Mouse (Mus musculus) spleen, postnatal 4 days (tissue): Measurements from ENCODE around the gene Rpl36.
"Not testable (repeated sequence)": the region's sequence is repeated elsewhere in the genome, so short reads cannot be mapped to it uniquely, and the experiment has no call there.

Source experiments
- DNase-seq, 2 experiments: peaks; one replicate each; pipeline ENCODE4 v3.0.0; 2022; ENCODE audit warnings: low spot score in 2 of 2

Gene Rpl36

GRCm38 (mm10) chr17:56608699-56609098, 4.5 kb upstream of the Rpl36 start:
- DNase-seq, result no peak

DNA sequence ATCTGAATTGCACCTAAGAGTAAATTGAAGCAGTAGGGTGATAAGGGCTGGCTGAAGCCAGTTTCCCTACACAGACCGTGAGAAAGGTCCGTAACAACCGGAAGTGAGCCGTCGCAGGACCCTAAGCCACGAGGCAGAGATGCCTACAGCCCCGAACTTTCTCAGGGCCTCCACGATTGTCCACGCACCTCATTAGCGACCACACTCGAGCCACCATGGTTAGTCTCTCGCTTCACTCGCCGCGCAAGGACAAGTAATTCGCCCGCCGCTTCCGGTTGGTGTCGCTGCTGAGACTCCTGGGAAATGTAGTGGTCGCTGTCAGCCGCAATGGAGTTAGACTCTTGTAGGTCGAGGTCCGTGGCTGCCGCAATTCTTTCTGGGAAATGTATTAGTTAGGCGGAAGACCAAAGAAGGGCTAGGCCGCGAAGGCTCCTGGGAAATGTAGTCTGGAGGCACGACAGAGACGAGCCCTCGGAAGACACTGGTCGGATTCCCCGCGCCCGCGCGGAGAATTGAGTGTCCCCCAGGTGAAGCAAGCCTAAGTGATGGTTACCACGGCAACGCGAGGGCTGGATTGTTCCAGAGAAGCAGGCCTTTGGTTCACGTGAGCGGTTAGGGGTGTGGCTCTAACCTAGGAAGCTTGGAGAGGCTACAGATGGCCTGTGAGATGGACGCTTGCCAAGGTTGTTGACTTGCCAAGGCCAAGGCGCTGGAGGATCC, 3.6 kb upstream of the Rpl36 start, which contains the start of gene 2410015M20Rik:
2410015M20Rik (minus strand) TSS at position 320 of the 720 bp plus-strand sequence.
- DNase-seq, result peak; percentile 92 to 95

- no peak for DNase-seq
Observed at GRCm38 (mm10) chr17:56611323-56611722, 1.9 kb upstream of the Rpl36 start.

DNA sequence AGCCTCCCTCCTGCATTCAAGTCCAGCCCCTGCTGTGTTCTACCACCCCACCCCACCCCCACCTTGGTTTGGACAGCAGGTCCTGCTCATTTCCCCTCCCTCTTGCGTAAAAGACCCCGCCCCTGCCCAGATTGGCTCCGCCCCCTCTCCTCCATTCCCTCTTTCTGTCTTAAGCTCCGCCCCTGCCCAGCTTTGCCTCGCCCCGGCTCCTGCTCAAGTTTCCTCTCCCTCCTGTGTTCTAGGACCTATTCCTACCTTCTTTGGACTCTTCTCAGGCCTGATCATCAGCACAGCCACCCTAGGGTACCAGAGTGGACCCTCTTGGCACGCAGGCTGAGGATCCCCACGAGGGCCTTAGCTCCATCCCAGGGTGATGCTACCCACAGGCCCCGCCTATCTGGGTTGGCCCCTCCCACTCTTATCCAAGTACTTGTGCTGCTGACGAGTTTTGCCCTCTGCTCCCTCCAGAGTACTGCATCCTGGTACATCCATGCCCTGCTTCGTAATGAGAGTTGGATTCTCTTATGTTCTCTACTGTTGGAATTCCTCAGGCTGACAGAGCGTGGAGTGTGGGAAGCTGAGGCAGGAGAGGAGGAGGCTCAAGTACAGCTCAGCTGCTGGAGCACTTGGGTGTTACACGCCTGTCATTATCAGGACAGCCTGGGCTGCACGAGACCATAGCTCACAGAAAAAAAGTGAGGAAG, 1.2 kb upstream of the Rpl36 start:
- DNase-seq, result peak; percentile 73 to 83

DNA sequence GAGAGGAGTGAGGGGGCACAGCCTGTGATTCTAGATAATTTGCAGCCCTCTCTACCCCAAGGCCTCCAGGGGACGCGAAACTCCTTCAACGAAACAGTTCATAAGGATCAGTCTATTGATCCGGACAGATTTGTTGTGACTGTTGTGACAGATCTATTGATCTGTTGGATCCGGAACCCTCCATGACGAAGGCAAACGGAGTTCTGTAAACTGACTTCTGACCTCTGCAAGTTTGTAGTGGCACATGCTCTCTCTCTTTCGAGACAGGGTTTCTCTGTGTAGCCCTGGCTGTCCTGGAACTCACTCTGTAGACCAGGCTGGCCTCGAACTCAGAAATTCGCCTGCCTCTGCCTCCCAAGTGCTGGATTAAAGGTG, 664 bp upstream of the Rpl36 start:
- not testable (repeated sequence) for DNase-seq

- DNase-seq, result peak in 1 of 2 experiments; percentile 73
Observed at GRCm38 (mm10) chr17:56613893-56614292, 677 bp downstream of the Rpl36 start.

DNA sequence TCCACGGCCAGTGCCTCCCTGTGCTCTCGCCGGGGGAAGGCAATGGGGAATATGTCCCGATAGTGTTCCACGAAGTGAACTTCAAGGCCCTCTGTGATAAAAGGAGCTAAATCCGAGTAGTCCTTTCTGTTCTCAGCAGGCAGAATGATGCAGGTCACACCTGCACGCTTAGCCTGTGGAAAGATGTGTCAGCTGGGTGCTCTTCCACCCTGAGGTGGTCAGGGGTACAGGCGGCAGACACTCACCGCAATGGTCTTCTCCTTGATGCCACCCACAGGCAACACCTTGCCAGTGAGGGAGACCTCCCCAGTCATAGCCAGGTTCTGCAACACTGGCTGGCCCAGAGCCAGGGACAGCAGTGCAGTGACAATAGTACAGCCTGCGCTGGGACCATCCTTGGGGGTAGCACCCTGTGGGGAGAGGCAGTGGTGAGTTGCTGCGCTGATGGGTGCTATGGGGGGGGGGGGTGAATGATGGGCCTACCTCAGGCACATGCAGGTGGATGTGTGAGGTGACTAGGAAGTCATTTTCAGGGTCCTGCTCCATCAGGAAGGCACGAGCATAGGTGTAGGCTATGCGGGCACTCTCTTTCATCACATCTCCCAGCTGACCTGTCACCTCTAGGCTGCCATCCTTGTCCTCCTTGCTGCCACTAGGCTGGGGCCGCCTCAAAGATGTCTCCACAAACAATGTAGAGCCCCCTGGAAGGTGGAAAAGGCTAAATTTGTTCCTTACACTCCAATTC, 1.3 kb downstream of the Rpl36 start:
- DNase-seq, result peak in 1 of 2 experiments; percentile 64

DNA sequence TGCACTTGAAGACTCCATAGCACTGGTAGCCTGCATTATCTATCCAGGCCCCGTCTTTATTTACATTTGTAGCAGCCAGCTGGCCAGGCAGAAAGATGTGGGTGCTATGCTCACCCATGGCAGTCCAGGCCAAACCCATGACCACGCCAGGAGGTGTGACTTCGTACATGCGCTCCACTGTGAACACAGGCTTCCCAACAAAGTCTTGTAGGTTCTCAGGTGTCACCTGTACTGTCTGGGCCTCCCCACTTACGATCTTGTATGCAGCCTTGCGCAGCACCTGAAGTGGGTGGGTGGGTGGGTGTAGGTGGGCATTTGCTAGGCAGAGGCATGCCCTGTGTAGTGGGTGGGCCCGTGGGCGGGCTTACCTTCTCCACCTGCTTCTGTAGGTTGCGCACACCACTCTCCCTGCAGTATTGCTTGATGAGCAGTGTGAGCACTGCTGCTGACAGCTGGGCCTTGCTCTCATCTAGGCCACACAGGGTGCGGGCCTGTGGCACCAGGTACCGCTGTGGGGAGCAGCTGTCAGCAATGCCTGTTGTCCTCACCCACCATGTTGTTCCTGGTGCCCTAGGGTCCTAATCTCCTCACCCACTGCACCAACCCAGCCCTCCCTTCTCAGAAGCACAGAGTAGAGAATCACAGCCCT, 2.0 kb downstream of the Rpl36 start:
- peak in 1 of 2 experiments; percentile 58 for DNase-seq

DNA sequence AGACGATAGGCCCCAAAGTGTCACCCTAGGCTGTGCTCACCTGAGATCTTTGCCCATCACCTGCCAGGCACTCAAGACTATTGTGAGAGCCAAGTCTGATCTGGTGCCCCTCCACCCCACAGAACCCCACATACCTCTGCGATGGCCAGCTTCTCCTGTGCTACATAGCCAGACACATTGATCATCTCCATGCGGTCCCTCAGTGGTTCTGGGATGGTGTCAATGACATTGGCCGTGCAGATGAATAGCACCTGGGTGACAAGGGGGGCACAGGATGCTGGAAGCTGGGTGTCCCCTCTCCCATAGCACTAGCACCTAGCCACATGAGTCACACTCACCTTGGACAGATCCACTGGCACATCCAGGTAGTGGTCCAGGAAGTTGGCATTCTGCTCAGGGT, 2.6 kb downstream of the Rpl36 start:
- DNase-seq, result peak in 1 of 2 experiments; percentile 58

DNA sequence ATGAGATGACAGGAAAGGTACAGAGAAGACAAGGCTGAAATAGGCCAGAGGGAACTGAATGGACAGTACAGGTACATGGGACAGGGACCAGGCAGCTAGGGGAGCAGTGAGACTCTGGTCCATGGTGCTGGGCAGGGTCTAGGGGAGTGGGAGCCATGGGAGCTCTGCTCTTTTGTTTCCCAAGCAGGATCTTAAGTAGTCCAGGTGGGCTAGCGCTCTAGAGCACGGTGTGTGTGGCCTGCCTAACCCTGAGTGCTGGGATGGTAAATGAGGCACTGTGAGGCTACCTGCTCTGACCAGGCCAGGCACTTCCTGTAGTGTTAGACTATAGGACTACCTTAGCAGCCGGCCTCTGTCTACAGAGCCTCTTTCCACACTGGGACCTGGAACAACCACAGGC, 3.5 kb downstream of the Rpl36 start:
- peak in 1 of 2 experiments; percentile 54 for DNase-seq

GRCm38 (mm10) chr17:56617628-56618027, 4.4 kb downstream of the Rpl36 start:
- DNase-seq, result peak in 1 of 2 experiments; percentile 58

DNA sequence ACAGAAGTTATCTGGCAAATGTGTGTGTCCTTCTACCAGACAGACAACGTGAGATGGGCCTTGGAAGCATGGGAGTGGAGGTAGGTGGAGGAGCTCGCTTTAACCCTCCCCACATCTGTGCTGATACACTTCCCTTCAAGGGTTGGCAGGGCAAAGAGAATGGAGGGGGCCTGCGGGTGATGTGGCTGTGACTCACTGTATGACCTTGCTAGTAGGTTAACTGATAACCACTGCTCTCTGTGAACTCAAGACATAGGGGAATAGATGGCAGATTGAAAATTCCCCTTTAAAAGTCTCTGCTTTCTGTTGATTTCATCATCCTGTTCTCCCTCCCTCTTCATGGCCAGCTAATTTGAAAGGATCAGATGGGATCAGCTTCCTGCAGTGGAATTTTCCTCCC, 12.3 kb downstream of the Rpl36 start:
- no peak for DNase-seq

DNA sequence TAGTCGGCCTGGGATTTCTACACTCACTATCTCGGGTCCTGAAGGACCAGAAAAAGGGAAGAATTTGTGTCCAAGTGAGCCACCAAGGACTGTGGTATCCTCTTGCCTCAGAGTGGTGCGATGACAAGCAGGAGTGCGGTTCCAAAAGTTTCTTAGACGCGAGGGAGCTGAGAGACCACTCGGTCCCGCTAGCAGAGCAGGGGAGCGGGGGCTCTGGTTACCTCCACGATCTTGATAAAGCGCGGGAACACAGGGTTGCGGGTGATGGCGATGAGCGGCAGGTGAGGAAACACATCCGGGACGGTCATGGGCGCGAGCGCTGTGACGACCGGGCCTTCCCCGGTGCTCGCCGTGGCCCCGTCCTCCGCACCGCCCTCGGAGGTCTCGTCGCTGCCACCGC, 13.0 kb downstream of the Rpl36 start:
- DNase-seq, result no peak

DNA sequence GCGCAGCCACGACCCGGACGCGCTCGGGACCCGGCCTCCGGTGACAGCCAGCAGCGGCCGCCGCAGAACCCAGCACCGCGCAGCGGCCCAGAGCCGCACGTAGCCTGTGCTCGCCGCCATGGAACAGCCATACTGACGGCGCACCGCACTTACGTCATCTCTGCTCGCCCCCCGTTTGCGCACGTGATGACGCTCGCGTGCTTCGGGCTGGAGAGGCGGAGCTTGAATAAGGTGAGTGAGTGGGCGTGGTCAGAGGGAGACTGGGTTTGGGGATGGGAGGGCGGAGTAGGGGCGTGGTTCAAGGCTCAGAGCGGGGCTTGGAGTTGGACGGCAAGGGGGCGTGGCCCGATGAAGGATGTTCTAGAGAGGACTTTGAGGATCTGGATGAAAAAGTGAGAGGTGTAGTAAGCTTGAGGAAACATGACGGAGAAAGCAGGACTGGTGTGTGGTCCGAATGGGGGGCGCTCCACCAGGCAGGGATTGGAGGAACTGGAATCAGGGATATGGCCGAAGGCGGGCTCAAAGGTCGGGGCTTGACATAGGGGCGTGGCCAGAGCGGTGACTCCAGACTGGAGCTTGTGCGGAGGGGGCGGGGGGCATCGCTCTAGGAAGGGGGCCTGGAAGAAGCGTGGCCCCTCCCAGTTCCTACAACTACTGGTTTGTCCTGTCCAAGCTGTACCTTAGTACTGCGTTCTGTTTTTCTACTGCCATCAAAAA, 13.7 kb downstream of the Rpl36 start, which contains the start of gene Lonp1:
Lonp1 (minus strand) TSS at position 134 of the 717 bp plus-strand sequence.
- peak; percentile 93 to 96 for DNase-seq

- no peak for DNase-seq
Observed at GRCm38 (mm10) chr17:56627530-56628277, 14.5 kb downstream of the Rpl36 start, which contains the start of gene Catsperd. Gene Catsperd (plus strand): TSS chr17:56628143.

DNA sequence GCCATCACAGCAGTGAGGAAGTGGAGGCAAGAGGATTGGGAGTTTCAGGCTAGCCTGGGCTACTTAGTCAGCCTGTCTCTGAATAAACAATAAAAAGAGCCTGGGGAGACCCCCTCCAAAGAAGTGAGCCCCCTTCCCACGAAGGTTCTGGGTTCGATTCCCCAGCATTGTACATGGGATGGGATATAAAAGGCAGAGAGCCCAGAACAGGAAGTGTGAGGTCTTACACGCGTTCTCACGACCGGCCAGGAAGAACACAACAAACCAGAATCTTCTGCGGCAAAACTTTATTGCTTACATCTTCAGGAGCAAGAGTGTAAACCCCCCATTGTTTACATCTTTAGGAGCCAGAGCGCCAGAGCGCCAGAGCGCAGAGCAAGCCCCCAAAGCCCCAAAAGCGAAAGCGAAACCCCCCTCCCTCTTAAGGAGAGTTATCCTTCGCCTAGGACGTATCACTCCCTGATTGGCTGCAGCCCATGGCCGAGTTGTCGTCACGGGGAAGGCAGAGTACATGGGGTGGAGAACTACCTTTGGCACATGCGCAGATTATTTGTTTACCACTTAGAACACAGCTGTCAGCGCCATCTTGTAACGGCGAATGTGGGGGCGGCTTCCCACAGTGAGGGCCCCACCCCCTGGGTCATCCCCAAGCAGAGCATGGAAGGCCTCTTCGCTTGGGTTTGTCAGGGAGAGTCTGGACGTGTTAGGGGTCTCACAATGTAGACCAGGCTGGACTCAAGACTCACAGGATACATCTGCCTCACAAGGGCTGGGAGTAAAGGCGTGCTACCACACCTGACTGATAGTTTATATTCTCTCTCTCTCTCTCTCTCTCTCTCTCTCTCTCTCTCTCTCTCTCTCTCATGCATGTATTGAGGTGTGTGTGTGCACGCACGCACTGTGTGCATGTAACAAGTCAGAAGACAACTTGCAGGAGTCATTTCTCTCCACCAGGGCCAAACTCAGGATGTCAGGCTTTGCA, 16.9 kb downstream of the Rpl36 start:
- not testable (repeated sequence) for DNase-seq

- DNase-seq, result no peak
Observed at GRCm38 (mm10) chr17:56631807-56632206, 18.6 kb downstream of the Rpl36 start.

GRCm38 (mm10) chr17:56634023-56634422, 20.8 kb downstream of the Rpl36 start:
- DNase-seq, result peak; percentile 50 to 68

GRCm38 (mm10) chr17:56643237-56643636, 30.0 kb downstream of the Rpl36 start:
- DNase-seq, result no peak
